Mouse (Mus musculus) left cerebral cortex, adult 18-20 months (tissue): ENCODE data around the gene Nos1ap. TPM values are rescaled to one million over a fixed set of nuclear protein-coding genes. Genes with fewer than 3 reads are reported as not detected.

Experiments
- DNase-seq, 2 experiments: peaks; one replicate each; pipeline ENCODE4 v3.0.0; 2021 to 2022; ENCODE audit warnings: low spot score in 2 of 2, mixed read lengths in 1 of 2
- total RNA-seq, 2 experiments: library from RNA; stranded (reverse); gene quantifications; 2 replicates each; pipeline ENCODE4 v1.2.3; 2021

Nos1ap gene
- total RNA-seq, 2 experiments from 2014 or later: 191 to 200 TPM

GRCm38 (mm10) chr1:170549059-170549458, 40.6 kb downstream of the Nos1ap start:
- DNase-seq: peak in 1 of 2 experiments; percentile 22

DNA sequence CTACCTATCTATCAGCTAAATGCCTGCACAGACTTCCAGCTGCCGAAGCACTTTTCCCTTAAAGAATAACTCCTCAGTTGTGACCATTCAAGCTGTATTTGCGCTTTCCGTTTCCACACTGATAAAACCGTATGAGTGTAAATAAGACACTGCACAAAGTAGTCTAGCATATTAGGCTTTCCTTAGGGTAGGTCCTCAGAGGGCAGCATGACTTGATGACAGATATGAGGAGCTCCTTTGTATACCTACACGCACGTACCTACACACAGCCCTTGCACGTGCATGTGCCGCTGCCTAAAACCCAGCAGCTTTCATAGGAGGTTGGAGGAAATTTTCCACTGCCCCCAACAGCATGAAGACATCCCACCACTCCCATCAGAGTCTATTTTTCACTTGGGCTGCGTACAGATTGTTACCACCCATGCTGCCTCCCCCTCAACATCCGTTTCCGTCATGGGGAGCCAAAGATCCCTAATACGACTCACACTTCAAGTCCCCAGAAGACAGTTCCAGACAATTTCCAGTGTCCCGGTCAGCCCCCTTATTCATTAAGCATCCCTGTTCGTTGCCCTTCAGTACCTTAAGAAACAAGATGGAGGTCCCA, 41.4 kb downstream of the Nos1ap start:
- peak; percentile 28 to 54 for DNase-seq

DNA sequence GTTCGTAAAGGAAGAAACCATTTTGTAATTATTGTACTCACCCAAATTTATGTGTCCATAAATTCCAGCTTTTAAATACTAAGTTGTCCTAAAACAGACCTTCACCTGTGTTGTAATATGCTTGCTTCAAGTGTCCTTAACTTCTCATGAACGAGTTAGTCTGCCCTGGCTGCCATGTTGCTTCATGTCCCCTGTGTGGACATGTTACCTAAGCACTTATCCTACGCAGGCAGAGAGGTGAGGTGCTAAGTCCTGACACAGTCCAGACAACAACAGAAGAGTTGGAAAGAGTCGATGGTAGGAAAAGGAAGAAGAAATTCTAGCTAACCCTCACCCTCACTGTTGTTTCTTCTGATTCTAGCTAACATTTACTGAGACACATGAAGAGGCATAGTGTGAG, 43.4 kb downstream of the Nos1ap start:
- DNase-seq: no peak

DNA sequence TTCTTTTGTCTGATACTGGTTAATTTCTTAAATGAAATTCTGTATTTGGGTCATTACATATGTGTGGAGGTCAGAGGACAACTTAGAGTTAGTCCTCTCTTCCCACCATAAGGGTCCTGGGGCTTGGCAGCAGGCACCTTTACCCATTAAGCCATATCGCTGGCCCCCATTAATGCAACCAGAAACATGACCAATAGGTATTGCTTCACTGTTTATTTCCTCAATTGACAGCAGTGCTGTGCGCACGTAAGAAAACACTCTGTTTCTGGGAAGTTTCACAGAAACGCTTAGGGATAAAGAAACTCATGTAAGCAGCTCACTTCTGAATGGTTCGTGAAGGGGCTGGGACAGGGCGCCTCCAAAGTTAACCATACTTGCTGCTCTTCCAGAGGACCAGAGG, 44.4 kb downstream of the Nos1ap start:
- DNase-seq: no peak

GRCm38 (mm10) chr1:170539507-170539906, 50.2 kb downstream of the Nos1ap start:
- no peak for DNase-seq

- peak in 1 of 2 experiments; percentile 21 for DNase-seq
These were observed 51.1 kb downstream of the Nos1ap start for GRCm38 (mm10) chr1:170538481-170539061.

DNA sequence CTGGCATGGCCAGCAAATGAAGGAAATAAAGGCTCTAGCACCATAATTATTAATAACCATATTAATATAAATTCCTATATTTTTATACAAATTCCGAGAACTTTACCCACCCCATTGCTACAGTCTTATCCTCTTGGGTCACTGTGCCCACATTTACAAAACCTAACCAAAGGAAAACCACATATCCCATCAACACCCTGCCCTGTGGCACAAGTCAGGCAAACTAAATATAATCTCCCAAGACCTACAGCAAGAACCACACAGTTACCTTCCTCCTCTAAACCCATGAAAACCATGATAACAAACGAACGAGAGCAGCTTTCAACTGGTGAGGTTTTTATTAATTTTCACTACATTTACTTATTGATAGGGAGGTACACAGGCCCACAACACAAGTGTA, 53.3 kb downstream of the Nos1ap start:
- no peak for DNase-seq

GRCm38 (mm10) chr1:170535221-170535620, 54.4 kb downstream of the Nos1ap start:
- DNase-seq: no peak

- DNase-seq: no peak
These were observed 58.4 kb downstream of the Nos1ap start for GRCm38 (mm10) chr1:170531286-170531685.

- no peak for DNase-seq
These were observed 59.2 kb downstream of the Nos1ap start for GRCm38 (mm10) chr1:170530456-170530855.

DNA sequence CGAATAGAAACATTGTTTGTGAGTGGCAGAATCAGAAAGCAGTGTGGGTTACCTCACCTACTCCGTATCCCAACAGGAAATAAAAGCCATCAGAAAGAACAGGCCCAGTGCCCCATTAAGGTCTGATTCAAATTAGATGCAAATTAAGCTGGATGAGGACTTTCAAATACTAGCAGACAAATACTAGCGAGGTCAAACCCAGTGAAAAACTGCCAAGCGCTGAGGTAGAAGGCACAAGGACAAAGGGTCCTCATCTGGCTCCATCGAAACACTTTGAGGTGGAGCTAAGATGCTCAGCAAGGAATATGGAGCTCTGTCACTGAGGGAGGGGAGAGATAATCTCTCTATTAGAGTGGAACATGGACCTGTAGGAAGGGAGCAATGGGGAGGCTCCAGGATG, 66.8 kb downstream of the Nos1ap start:
- DNase-seq: no peak

GRCm38 (mm10) chr1:170521520-170522205, 68.0 kb downstream of the Nos1ap start:
- no peak for DNase-seq

GRCm38 (mm10) chr1:170520206-170520605, 69.5 kb downstream of the Nos1ap start:
- DNase-seq: no peak

GRCm38 (mm10) chr1:170519631-170520030, 70.0 kb downstream of the Nos1ap start:
- peak; percentile 30 to 45 for DNase-seq

- no peak for DNase-seq
These were observed 73.5 kb downstream of the Nos1ap start for GRCm38 (mm10) chr1:170516182-170516581.

DNA sequence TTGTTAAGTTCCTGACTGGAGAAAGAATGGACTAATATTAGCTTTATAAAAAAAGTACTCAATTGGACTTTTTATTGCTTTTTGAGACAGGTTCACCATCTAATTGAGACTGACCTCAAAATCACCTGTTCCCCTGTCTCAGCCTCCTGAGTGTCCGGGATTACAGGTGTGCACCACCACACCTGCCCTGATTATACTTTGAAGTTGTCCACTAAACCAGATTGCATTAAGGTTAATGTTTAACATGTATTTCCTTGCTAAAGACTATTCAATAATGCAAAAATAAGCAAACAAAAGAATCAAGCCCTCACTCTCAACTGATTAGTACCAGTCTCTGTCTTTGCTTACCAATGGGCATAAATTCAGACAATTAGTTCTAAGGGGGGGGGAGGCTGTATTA, 74.2 kb downstream of the Nos1ap start:
- DNase-seq: no peak

GRCm38 (mm10) chr1:170514226-170514625, 75.4 kb downstream of the Nos1ap start:
- DNase-seq: no peak

- DNase-seq: no peak
These were observed 77.1 kb downstream of the Nos1ap start for GRCm38 (mm10) chr1:170512429-170513097.

DNA sequence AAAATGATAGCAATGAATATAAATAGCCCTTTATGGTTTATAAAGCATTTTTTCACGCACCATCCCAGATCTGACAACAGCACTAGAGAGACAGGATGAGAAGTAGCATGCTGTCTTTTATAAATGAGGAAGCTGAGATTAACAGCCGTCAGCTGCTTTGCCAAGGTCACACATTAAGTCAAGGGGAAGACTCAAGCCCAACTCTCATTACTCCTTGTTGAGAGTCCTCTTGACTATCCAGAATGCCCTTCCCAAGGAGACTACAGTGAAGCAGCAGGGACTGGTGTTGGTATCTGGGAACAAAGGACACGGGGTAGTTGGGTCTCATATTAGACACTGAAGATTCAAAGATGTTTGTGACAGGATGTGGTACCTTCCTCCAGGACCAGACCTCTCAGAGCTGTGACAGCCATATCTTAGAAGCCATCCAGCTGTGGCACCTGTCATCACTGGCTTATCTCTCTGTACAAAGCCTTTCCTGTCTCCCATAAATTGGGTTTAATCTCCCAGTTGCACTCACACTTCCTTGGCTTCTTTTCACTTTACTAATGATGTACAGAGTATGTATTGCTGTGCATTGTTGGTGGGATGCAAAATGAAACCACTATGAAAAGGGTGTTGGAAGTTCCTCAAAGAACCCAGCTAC, 78.9 kb downstream of the Nos1ap start:
- DNase-seq: no peak

DNA sequence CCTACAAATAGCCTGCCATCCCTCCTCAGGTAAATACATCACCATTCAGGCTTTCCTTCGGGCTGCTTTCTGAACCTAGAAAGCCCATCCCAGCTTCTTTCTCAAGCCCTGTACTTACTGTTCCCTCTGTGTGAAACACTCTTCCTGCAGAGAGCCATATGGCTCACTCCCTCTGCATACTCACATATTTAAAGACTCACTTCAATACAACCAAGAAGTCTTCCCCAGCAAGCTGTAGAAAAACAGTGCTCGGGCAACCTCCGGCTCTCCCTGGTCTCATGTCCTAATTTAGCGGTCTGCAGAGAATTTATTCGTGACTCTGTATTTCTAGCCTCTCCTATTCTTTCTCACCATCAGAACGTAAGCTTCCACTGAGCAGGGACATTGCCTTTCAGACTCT, 83.4 kb downstream of the Nos1ap start:
- peak; percentile 22 to 55 for DNase-seq

DNA sequence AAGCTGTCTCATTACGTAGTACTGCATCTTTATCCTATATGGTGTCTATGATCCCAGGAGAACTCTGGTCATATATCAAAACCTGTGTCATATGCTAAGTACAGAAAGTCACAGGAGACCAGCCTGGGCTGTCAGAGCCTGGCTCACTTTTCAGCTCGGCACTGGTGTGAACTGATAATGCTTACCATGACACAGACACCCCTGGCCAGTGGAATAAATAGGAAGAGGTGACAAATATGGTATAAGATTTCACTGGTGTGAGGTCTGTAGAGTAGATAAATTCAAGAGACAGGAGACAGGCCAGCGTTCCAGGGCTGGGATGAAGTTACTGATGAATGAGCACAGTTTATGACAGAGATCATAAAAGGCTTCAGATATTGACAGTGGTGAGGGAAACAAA, 84.6 kb downstream of the Nos1ap start:
- no peak for DNase-seq

DNA sequence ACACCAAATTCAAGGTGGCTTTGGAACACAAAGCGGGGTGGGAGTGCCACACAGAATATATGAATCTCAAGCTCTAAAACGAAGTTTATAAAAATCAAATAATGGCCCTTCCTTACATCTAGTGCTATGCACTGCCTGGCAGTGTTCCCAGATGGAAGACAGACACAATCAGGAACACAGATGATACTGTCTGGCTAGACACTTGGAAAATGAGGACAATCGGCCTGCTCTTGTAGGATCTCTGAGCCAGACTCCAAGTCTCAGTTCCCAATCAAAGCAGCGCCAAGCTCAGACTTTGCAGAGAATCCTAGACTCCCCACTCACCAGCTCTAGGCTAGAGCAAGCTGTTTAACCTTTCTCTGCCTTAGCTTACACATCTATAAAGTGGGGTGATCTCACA, 85.3 kb downstream of the Nos1ap start:
- DNase-seq: no peak
